Mouse (Mus musculus) thymus, postnatal 36 days (tissue): ENCODE measurements around the gene Anapc16.

ENCODE experiments used
- DNase-seq, 2 experiments: peaks; one replicate each; pipeline ENCODE4 v3.0.0; 2022; ENCODE audit warnings: mixed read lengths in 2 of 2

The Anapc16 gene

DNA sequence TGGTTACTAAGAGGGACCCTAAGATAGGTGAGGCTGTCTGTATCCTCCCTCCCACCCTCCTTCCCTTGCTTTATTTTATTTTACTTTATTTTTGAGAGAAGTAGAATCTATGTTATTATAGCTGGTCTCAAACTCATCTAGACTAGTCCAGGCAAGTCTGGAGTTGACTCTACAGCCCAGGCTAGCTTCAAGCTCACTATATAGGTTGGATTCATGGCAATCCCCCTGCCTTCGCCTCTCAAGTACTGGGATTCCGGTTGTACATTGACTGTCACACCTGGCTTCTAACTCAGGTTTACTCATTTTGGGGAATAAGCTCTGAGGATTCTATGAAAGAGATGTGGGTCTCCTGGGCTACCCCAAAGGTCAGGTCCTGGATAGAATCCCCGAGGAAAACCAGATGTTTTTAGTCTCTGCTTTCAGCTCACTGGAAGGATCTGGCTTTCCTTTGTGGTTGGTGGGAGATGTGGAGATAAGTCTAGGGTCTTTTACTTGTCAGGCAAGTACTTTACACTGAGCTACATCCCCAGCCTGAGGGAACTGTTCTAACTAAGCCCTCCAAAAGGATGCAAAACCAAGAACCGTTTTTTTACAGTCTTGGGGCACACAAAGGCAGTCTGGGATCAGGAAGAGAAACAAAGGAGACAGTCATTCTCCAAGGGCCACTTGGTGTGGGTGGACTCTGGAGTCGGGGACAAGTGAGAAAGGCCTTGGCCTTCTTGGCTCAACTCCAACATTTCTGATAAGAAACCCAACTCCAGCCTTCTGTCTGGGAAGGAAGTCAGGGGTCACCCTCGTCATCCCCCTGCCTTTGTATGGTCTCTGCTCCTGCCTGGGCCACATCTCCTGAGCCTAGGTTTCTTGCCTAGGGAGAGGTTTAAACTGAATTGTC, 54.3 kb downstream of the Anapc16 start:
- DNase-seq, result no peak

- no peak for DNase-seq
Observed at GRCm38 (mm10) chr10:59947296-59948073, 55.5 kb downstream of the Anapc16 start.

DNA sequence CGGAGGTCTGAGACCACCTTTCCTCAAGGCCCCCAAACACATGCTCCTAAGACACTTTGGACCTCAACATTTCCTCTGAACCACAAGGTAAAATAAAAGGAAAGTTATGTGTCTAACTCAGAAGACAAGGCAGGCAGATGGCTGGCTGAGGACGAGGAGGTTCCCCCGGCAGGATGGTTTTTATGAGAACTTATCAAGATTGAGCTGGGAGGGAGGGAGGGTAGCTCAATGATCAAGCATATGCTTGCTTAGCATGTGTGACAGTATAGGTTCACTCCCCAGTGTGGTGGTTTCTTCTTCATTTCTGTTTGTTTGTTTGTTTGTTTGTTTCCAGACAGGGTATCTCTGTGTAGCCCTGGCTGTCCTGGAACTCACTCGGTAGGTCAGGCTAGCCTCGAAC, 56.6 kb downstream of the Anapc16 start:
- DNase-seq, result no peak

DNA sequence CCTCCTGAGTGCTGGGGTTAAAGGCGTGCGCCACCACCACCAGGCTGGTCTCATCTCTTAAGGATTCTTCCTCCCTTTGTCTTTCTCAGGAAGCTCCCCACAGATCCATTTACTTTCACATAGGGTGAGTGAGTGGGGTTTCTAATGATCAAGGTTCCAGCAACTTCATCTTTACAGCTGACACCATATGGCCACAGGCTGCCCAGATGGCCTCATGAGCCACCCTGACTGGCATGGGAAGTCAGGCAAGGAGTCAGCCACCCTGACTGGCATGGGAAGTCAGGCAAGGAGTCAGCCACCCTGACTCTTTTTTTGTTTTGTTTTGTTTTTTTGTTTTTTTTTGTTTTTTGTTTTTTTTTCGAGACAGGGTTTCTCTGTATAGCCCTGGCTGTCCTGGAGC, 57.5 kb downstream of the Anapc16 start:
- no peak for DNase-seq

GRCm38 (mm10) chr10:59943421-59943989, 59.4 kb downstream of the Anapc16 start:
- no peak for DNase-seq

DNA sequence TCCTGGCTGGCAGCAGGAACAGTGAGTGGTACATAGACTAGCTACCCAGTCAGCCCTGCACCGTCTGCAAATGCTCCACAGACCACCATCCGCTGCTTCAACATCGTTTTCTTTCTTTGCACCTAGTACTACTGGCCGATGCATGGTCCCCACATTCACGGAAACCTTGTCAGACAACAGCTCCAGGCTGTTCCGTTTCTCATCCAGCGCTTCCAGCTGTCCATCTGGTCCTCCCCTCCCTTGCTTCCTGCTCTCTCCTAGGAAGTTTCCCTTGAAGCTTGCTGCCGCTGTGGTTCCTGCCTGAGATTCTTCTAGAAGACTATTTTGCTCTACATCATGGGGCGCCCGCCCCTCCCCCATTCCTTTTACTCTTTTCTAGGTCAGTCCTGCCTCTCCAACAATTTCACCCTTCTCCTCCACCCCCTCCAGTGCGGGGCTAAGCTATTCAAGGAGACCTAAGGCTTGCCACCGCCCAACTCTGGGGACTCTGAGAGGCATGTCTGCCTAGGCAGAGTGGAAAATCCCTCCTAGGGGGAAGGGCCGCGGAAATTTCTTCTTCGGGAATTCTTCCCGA, 60.0 kb downstream of the Anapc16 start:
- no peak for DNase-seq

DNA sequence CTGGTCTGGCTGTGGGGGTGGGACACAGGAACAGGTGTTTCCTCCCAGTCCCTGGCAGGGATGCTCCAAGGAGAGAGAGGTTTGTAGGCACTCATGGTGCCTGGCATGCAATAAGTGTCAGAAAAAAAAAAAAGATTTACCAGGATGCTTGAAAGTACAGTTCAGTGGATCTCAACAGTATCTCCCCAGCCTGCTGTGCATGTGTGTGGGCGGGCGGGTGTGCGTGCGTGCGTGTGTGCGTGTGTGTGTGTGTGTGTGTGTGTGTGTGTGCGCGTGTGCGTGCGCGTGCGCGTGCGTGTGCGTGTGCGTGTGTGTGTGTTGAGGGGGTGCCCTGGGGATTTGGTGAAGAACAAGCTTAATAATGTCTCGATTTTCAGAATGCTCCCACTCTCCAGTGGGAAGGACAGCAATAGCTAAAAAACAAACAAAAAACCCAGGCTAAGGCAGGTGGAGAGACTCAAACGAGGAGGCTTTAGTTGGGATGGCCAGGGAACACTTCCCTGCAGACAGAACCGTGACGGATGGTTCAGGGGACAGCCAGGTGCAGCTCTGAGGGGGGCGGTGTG, 60.6 kb downstream of the Anapc16 start:
- no peak for DNase-seq

GRCm38 (mm10) chr10:59939081-59939480, 63.9 kb downstream of the Anapc16 start:
- DNase-seq, result no peak

DNA sequence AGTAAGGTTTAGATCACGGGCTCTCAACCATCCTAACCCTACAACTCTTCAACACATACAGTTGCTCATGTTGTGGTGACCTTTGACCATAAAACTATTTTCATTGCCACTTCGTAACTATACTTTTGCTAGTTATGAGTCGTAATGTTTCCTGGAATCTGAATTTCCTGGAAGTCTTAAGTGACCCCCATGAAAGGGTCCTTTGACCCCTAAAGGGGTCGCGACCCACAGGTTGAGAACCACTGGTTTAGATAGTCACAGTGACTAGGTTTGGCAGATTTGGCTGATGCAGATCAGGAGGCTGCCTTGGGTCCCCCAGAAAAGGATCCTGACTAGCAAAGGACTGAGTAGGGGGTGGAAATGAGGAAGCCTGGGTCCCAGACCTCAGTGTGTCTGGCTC, 64.3 kb downstream of the Anapc16 start:
- DNase-seq, result no peak
